Mouse (Mus musculus): ENCODE results near the gene Gm9736.
A peak's percentile ranks its signal among the peaks of the same experiment; 100 is the strongest.
"Not testable (repeated sequence)": the region's sequence is repeated elsewhere in the genome, so short reads cannot be mapped to it uniquely, and the experiment has no call there.

The Gm9736 gene

DNA sequence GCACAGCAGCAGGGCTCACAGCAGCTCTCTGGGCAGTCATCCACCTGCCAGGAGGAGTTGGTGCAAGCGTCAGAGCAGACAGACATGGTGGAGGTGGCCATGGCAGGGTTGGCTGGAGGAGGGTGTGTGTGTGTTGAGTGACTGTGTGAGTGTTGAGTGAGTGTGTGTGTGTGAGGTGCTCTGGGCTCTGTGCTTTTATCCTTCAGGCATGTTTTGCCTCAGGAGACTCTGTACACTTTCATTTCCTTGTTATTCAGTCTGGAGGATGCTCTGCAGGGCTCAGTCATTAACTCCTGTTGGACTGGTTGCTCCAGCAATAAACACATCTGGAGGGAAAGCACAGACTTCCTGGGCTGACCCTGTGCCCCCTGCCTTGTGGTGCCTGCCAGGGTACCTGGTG, at the start of gene Gm9736:
TSS of gene Gm9736 (minus strand) at position 101 of the 400 bp plus-strand sequence.
- DNase-seq (ENCODE audit: low read depth, low spot score), result not testable (repeated sequence)

DNA sequence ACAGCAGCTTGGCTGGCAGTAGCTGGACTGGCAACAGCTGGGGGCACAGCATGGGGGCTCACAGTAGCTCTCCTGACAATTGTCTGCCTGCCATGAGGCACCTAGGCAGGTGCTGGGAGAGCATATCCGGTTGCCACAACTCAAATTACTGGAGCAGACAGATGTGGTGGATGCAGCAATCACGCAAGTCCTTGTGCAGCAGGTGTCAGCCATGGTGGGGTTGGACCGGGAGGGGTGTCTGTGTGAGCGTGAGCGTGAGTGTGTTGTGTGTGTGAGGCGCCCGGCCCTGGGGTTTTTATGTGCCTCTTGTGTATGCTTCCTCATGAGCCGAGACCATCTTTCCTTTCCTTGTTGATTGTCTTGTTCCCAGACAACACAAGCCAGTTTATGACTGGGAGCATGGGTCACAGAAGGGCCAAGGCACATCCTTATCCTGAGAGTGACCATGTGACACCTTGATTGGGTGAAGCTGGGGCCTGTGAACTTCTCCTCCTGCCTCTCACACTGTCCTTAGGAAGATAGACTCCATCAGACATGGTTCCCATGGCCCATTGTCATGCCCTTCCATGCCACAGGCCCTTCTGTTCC, 47.9 kb upstream of the Gm9736 start, which contains the start of gene Gm19668:
TSS of gene Gm19668 (minus strand) at position 213 of the 588 bp plus-strand sequence.
- peak; percentile 11 for DNase-seq (ENCODE audit: low read depth, low spot score)

- not testable (repeated sequence) for DNase-seq (ENCODE audit: low read depth, low spot score)
Observed at GRCm38 (mm10) chr10:77798164-77798920, 47.2 kb upstream of the Gm9736 start.

- DNase-seq (ENCODE audit: low read depth, low spot score), result no peak
Observed at GRCm38 (mm10) chr10:77797677-77798076, 46.5 kb upstream of the Gm9736 start.

GRCm38 (mm10) chr10:77794976-77795375, 43.8 kb upstream of the Gm9736 start, which contains the start of gene Gm9639:
Gene Gm9639 (minus strand): TSS chr10:77795076.
- DNase-seq (ENCODE audit: low read depth, low spot score), result no peak

DNA sequence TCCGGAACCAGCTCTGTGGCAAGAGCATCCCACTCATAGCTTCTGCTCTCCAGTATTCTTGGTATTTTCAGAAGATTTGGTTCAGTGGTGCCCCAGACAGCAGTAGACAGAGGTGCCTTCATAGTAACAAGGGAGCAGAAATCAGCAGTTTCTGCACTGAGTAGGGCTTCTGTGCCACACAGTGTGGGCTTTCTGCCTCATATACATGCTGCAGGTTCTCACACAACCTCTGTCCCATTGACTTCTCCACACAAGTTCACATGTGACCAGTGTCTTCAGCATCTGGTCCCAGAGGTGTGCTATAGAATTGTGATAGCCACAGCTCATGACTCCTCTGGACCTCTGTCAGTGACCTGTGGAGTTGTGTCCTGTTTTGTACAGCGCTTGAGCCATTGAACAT, 37.5 kb upstream of the Gm9736 start:
- DNase-seq (ENCODE audit: low read depth, low spot score), result no peak

GRCm38 (mm10) chr10:77787876-77788275, 36.7 kb upstream of the Gm9736 start, which contains the start of gene Gm7137:
Gene Gm7137 (minus strand): TSS chr10:77788200.
- not testable (repeated sequence) for DNase-seq (ENCODE audit: low read depth, low spot score)

GRCm38 (mm10) chr10:77783396-77783795, 32.2 kb upstream of the Gm9736 start:
- DNase-seq (ENCODE audit: low read depth, low spot score), result not testable (repeated sequence)

DNA sequence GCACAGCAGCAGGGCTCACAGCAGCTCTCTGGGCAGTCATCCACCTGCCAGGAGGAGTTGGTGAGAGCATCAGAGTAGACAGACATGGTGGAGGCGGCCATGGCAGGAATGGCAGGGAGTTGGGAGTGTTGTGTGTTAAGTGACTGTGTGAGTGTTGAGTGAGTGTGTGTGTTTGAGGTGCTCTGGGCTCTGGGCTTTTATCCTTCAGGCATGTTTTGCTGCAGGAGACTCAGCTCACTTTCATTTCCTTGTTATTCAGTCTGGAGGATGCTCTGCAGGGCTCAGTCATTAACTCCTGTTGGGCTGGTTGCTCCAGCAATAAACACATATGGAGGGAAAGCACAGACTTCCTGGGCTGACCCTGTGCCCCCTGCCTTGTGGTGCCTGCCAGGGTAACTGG, 31.3 kb upstream of the Gm9736 start, which contains the start of gene Gm3250:
TSS of gene Gm3250 (minus strand) at position 101 of the 400 bp plus-strand sequence.
- not testable (repeated sequence) for DNase-seq (ENCODE audit: low read depth, low spot score)

DNA sequence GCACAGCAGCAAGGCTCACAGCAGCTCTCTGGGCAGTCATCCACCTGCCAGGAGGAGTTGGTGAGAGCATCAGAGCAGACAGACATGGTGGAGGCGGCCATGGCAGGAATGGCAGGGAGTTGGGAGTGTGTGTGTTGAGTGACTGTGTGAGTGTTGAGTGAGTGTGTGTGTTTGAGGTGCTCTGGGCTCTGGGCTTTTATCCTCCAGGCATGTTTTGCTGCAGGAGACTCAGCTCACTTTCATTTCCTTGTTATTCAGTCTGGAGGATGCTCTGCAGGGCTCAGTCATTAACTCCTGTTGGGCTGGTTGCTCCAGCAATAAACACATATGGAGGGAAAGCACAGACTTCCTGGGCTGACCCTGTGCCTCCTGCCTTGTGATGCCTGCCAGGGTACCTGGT, 25.7 kb upstream of the Gm9736 start, which contains the start of gene Gm7138:
TSS of gene Gm7138 (minus strand) at position 101 of the 400 bp plus-strand sequence.
- not testable (repeated sequence) for DNase-seq (ENCODE audit: low read depth, low spot score)

DNA sequence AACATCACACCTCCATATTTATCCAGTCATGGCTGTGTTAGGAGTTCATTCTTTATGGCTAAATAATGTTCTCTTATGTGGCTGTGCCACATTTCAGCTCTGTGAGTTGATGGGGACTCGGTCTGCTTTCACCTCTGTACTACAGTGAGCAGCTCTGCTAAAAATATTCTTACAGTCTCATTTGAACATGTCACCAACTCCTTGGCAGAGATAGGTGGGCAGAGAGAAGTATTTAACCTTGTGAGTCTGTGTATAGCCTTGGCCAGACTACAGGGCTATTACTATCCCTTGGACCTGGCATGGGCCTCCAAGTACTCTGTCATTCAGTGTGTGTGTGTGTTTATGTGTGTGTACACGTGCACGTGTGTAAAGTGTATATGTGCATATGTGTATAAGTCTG, 21.0 kb upstream of the Gm9736 start:
- DNase-seq (ENCODE audit: low read depth, low spot score), result not testable (repeated sequence)

DNA sequence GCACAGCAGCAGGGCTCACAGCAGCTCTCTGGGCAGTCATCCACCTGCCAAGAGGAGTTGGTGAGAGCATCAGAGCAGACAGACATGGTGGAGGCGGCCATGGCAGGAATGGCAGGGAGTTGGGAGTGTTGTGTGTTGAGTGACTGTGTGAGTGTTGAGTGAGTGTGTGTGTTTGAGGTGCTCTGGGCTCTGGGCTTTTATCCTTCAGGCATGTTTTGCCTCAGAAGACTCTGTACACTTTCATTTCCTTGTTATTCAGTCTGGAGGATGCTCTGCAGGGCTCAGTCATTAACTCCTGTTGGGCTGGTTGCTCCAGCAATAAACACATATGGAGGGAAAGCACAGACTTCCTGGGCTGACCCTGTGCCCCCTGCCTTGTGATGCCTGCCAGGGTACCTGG, 20.1 kb upstream of the Gm9736 start, which contains the start of gene Gm3238:
TSS of gene Gm3238 (minus strand) at position 101 of the 400 bp plus-strand sequence.
- DNase-seq (ENCODE audit: low read depth, low spot score), result not testable (repeated sequence)

DNA sequence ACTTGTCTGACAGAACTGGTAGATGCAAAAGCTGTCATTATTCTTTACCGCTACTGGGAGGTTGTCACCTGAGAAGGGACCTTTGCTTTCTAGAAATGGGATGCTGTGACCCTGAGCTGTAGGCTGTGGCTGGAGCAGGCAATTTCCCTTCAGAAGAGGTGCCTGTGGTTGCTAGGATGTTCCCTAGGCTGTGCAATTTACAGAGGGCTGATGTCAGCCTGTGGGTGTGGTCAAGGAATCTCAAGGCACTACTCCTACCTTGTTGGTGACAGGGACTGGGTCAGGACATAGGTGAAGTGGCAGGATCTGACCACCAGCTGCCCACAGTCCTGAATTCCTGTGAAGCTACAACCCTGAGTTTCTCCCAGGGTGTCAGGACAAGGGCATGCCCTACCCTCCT, 18.6 kb upstream of the Gm9736 start:
- no peak for DNase-seq (ENCODE audit: low read depth, low spot score)

GRCm38 (mm10) chr10:77759582-77759981, 8.4 kb upstream of the Gm9736 start, which contains the start of gene Gm3233:
Gene Gm3233 (minus strand): TSS chr10:77759682.
- not testable (repeated sequence) for DNase-seq (ENCODE audit: low read depth, low spot score)

- DNase-seq (ENCODE audit: low read depth, low spot score), result peak; percentile 48
Observed at GRCm38 (mm10) chr10:77753448-77753847, 2.3 kb upstream of the Gm9736 start.

- not testable (repeated sequence) for DNase-seq (ENCODE audit: low read depth, low spot score)
Observed at GRCm38 (mm10) chr10:77752312-77752711, 1.2 kb upstream of the Gm9736 start.

DNA sequence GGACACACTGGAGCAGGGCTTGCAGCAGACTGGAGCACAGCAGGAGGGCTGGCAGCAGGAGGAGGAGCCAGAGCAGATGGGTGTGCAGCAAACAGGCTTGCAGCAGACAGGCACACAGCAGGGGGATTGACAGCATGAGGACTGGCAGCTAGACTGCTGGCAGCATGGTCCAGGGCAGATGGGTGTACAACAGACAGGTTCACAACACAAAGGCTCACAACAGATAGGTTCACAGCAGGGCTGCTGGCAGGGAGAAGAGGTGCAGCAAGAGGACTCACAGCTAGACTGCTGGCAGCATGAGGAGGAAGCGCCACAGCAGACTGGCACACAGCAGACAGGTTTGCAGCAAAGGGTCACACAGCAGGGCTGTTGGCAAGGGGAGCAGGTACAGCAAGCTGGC, 468 bp downstream of the Gm9736 start:
- DNase-seq (ENCODE audit: low read depth, low spot score), result not testable (repeated sequence)

- not testable (repeated sequence) for DNase-seq (ENCODE audit: low read depth, low spot score)
Observed at GRCm38 (mm10) chr10:77741924-77742688, 9.0 kb downstream of the Gm9736 start, which contains the start of gene Gm18596. Gene Gm18596 (minus strand): TSS chr10:77742638.

GRCm38 (mm10) chr10:77738929-77739328, 12.2 kb downstream of the Gm9736 start:
- no peak for DNase-seq (ENCODE audit: low read depth, low spot score)

DNA sequence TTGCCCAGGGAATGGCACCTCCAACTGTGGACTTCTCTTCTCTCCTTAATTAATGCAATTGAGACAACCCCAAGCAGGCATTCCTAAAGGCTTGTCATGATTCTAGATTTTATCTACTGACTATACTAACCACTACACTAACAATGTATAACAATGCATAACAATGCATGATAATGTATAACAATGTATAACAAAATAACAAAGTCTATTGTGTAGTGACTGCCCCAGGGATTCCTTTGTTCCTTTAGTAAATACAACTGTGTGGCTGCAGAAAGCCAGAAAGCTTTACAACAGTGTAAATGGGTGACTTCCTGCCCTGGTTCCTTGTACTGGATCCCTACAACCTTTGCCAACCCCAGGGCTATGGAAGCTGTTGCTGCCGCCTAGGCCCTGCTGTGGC, 15.2 kb downstream of the Gm9736 start:
- DNase-seq (ENCODE audit: low read depth, low spot score), result peak; percentile 74

- DNase-seq (ENCODE audit: low read depth, low spot score), result peak; percentile 63
Observed at GRCm38 (mm10) chr10:77729241-77729640, 21.9 kb downstream of the Gm9736 start.

All from R1 (cell line).